Mouse (Mus musculus) heart, adult 2 months (tissue): ENCODE results near the gene Slc6a2. TPM values are rescaled to one million over a fixed set of nuclear protein-coding genes. Genes with fewer than 3 reads are reported as not detected.

Source experiments
- DNase-seq, 2 experiments: peaks; one replicate each; pipeline ENCODE4 v3.0.0; 2021
- H3K27ac ChIP-seq: fragments of 200-600 bp; 2 replicates; pipeline ENCODE4 v1.8.1; 2022
- H3K27me3 ChIP-seq: fragments of 200-500 bp; 2 replicates; pipeline ENCODE4 v1.6.1; 2012; ENCODE audit warnings: mild to moderate bottlenecking, low read length, inconsistent platforms, mixed read lengths; ENCODE audit not compliant: control insufficient read depth, insufficient read depth
- H3K36me3 ChIP-seq: fragments of 200-500 bp; 2 replicates; pipeline ENCODE4 v1.6.1; 2012; ENCODE audit warnings: low read length, inconsistent platforms; ENCODE audit not compliant: control insufficient read depth, insufficient read depth
- H3K4me1 ChIP-seq: fragments of 200-500 bp; 2 replicates; pipeline ENCODE4 v1.6.1; 2011; ENCODE audit warnings: low read length; ENCODE audit not compliant: control insufficient read depth, insufficient read depth
- H3K4me3 ChIP-seq: fragments of 200-600 bp; 2 replicates; pipeline ENCODE4 v1.8.1; 2022
- H3K79me2 ChIP-seq: fragments of 200-500 bp; replicated peaks from 2 replicates; pipeline ENCODE4 v1.6.1; 2012; ENCODE audit warnings: mild to moderate bottlenecking, inconsistent platforms, low read length, moderate library complexity, mixed read lengths; ENCODE audit not compliant: control insufficient read depth, insufficient read depth
- H3K9ac ChIP-seq: fragments of 200-500 bp; 2 replicates; pipeline ENCODE4 v1.6.1; 2012; ENCODE audit warnings: low read depth, mild to moderate bottlenecking, control low read depth, inconsistent platforms, low read length, mixed read lengths
- CTCF ChIP-seq: fragments of 200-600 bp; IDR thresholded peaks from 2 replicates; pipeline ENCODE4 v1.8.1; 2022; ENCODE audit warnings: antibody characterized with exemption, mild to moderate bottlenecking, moderate library complexity
- EP300 ChIP-seq: fragments of 200-500 bp; IDR thresholded peaks from 2 replicates; pipeline ENCODE4 v1.6.1; 2011; ENCODE audit warnings: low read depth, low read length, control low read depth; ENCODE audit not compliant: insufficient read depth
- POLR2A ChIP-seq: fragments of 200-500 bp; IDR thresholded peaks from 2 replicates; pipeline ENCODE4 v1.6.1; 2011; ENCODE audit warnings: mild to moderate bottlenecking, low read depth, low read length, control low read depth; ENCODE audit not compliant: insufficient read depth
- WGBS: fragments of 180-500 bp; shearing (Covaris S2); methylation state at CpG from one replicate; pipeline ENCODE4 v1.1.7; 2018; 5-methylcytosine and 5-hydroxymethylcytosine counted together
- intact Hi-C: fragments of 180-260 bp; cut with DNase I; formaldehyde crosslinking; loops from one replicate; pipeline ENCODE4 v1.15.1; 2025
- microRNA-seq, 2 experiments: library from miRNA; unstranded; fragments of <30 nt; microRNA quantifications; one replicate each; pipeline ENCODE4 v1.2.0; 2021
- polyA plus RNA-seq: library from polyadenylated mRNA; depleted of rRNA; stranded (reverse); fragments of >200 nt; gene quantifications from 2 replicates; pipeline ENCODE4 v1.2.3, GENCODE M21; 2012; rRNA removed
- total RNA-seq, 2 experiments: library from RNA; stranded (reverse); gene quantifications; 2 replicates each; pipeline ENCODE4 v1.2.3; 2021

Slc6a2 gene
- total and polyA plus RNA-seq, 3 experiments: 0.08 to 0.18 (median 0.14) TPM

DNA sequence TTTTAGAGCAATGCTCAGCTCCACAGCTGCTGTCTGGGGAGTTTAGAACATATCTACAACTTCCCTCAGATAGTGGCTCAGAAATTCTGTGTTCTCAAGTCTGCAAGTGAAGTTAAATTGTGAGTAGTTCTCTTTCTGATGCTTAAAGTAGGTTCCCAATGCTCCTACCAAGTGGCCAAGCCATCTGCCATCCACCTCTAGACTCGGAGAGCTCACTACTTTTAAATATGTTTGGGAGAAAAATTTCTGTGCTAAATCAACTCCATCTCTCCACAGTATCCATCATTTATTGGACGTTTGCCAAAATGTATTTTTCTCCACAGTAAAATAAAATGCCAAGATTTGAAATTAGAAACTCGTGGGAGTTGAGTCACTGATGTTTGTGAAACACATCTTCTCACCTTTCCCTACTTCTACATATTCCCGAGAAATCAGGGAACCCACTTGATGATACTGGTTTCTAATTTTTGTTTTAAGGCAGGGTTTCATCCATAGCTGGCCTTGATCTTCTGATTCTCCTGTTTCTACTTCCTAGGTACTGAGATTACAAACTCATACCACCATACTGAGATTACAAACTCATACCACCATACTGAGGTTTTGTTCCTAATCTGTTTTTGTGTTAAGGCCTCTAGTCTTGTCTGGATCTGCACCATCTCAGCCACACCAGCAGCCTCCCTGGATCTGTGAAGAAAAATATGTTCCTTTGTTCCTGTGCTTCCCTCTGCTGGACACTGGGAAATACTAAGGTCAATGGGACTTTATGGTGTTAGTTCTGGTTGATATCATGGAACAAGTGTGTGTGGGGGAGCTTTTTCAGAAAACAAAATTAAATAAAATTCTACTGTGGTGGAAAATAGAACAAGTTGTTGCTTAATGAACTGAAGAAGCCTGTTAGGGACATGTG lies 88.9 kb downstream of the Slc6a2 start:
- peak; percentile 52 for TF ChIP-seq CTCF
- no peak for TF ChIP-seq EP300
- no peak for TF ChIP-seq POLR2A
- no peak overlapping the region for H3K27ac ChIP-seq
- H3K27me3 ChIP-seq: no peaks in the 10 kb centered on the region
- no peak overlapping the region for H3K4me3 ChIP-seq
- H3K4me1 ChIP-seq: no peaks in the 10 kb centered on the region
- no peaks in the 10 kb centered on the region for H3K36me3 ChIP-seq
- 46% methylated on average over 4 of the region's 4 CpGs for WGBS
- intact Hi-C loops: loop anchor here (2.0 kb wide), 1 partner anchor 38 kb away; no protein-coding TSS in a partner anchor
- DNase-seq: no peak
- H3K9ac ChIP-seq: no peak overlapping the region
- H3K79me2 ChIP-seq: no peaks in the 10 kb centered on the region

Small RNA genes within 50 kb of the gene (microRNA-seq; reads per million reads assigned to microRNA genes)
- 0 reads per million in 2 experiments for gene Gm22151

Other genes starting within 250 kb of the Slc6a2 start
- gene Mmp2, start 132.8 kb upstream of the Slc6a2 start, total RNA-seq: 10 to 100 TPM; 53.9 to 70.9 TPM
- 67.4 and 113 TPM in 2 replicates for gene Mmp2, start 132.8 kb upstream of the Slc6a2 start, polyA plus RNA-seq
- gene Lpcat2, start 104.7 kb upstream of the Slc6a2 start, total RNA-seq: 1 to 10 TPM in 1 of 2 experiments, under 1 TPM in 1; 0.89 to 1.4 TPM
- 0.72 and 1.1 TPM in 2 replicates for gene Lpcat2, start 104.7 kb upstream of the Slc6a2 start, polyA plus RNA-seq
- not detected for gene Capns2, start 58.7 kb upstream of the Slc6a2 start, total RNA-seq
- not detected in 2 replicates for gene Capns2, start 58.7 kb upstream of the Slc6a2 start, polyA plus RNA-seq
- gene Ces1a, start 88.1 kb downstream of the Slc6a2 start, total RNA-seq: not detected
- gene Ces1a, start 88.1 kb downstream of the Slc6a2 start, polyA plus RNA-seq: not detected in 2 replicates
- gene Ces1b, start 119.9 kb downstream of the Slc6a2 start, total RNA-seq: not detected
- gene Ces1b, start 119.9 kb downstream of the Slc6a2 start, polyA plus RNA-seq: not detected in 2 replicates
- gene Ces1c, start 171.2 kb downstream of the Slc6a2 start, total RNA-seq: not detected
- 0.94 TPM in 1 of 2 replicates, not detected in the other for gene Ces1c, start 171.2 kb downstream of the Slc6a2 start, polyA plus RNA-seq
- gene Ces1d, start 237.8 kb downstream of the Slc6a2 start, total RNA-seq: 100 to 1,000 TPM; 276 to 286 TPM
- 243 and 410 TPM in 2 replicates for gene Ces1d, start 237.8 kb downstream of the Slc6a2 start, polyA plus RNA-seq